Comparison of ENCODE assay signal across 19 mouse cellular contexts in genomic region chr10:117590331-117591301, GRCm38 (mm10).
"Had no signal": no experiment of that assay in that cellular context is flagged by ENCODE, and none has a peak within 500 bp of the region (broad histone marks: within the 10 kb centered on the region; RNA-seq: fewer than 3 reads in every experiment).

No protein-coding gene starts in this region.

- DNase-seq: lung, adult 18-20 months; lung, embryonic 14.5 days; lung, postnatal 10 days; lung, postnatal 4 days; midbrain, embryonic 14.5 days; retina, postnatal 1 day; right cerebral cortex, adult 18-20 months; right cerebral cortex, postnatal 25 days; right cerebral cortex, postnatal 4 days; spleen, adult 18-20 months; thymus, adult 18-20 months; thymus, postnatal 14 days; thymus, postnatal 36 days had no signal

- H3K9ac ChIP-seq: lung, embryonic 14.5 days; midbrain, embryonic 12.5 days; neural tube, embryonic 13.5 days; neural tube, embryonic 15.5 days had no signal

- H3K27me3 ChIP-seq: midbrain, embryonic 12.5 days; neural tube, embryonic 13.5 days; neural tube, embryonic 15.5 days had no signal

- H3K27ac ChIP-seq: midbrain, embryonic 10.5 days; midbrain, embryonic 12.5 days; neural tube, embryonic 13.5 days; neural tube, embryonic 15.5 days had no signal

- H3K36me3 ChIP-seq: midbrain, embryonic 10.5 days; midbrain, embryonic 12.5 days; neural tube, embryonic 13.5 days; neural tube, embryonic 15.5 days had no signal

- H3K9me3 ChIP-seq: midbrain, embryonic 10.5 days; midbrain, embryonic 12.5 days; neural tube, embryonic 13.5 days; neural tube, embryonic 15.5 days had no signal

- ATAC-seq: midbrain, embryonic 16.5 days had no signal

- H3K4me3 ChIP-seq: midbrain, embryonic 10.5 days; midbrain, embryonic 12.5 days; myocyte; neural tube, embryonic 13.5 days; neural tube, embryonic 15.5 days had no signal

- H3K4me2 ChIP-seq: lung, embryonic 14.5 days; midbrain, embryonic 12.5 days; neural tube, embryonic 13.5 days; neural tube, embryonic 15.5 days had no signal

- H3K4me1 ChIP-seq: midbrain, embryonic 12.5 days had no signal
